Mouse (Mus musculus) heart, postnatal 0 days (tissue): ENCODE measurements around the gene Prl2a1.

Source experiments
- CTCF ChIP-seq: IDR thresholded peaks from 2 replicates; pipeline ENCODE4 v1.5.1; 2016; ENCODE audit warnings: antibody characterized with exemption, control low read depth, low read depth
- EP300 ChIP-seq: IDR thresholded peaks from 2 replicates; pipeline ENCODE4 v1.6.1; 2016; ENCODE audit warnings: antibody characterized with exemption, low read depth

- TF ChIP-seq CTCF, result no peak
- TF ChIP-seq EP300, result no peak
Observed at GRCm38 (mm10) chr13:27801354-27801753, at the start of gene Prl2a1.
